Mouse (Mus musculus) cerebellum, adult 11 months (tissue): ENCODE data around the gene Mad1l1.

Experiments used
- DNase-seq: peaks from one replicate; pipeline ENCODE4 v3.0.0; 2022

Gene Mad1l1

DNA sequence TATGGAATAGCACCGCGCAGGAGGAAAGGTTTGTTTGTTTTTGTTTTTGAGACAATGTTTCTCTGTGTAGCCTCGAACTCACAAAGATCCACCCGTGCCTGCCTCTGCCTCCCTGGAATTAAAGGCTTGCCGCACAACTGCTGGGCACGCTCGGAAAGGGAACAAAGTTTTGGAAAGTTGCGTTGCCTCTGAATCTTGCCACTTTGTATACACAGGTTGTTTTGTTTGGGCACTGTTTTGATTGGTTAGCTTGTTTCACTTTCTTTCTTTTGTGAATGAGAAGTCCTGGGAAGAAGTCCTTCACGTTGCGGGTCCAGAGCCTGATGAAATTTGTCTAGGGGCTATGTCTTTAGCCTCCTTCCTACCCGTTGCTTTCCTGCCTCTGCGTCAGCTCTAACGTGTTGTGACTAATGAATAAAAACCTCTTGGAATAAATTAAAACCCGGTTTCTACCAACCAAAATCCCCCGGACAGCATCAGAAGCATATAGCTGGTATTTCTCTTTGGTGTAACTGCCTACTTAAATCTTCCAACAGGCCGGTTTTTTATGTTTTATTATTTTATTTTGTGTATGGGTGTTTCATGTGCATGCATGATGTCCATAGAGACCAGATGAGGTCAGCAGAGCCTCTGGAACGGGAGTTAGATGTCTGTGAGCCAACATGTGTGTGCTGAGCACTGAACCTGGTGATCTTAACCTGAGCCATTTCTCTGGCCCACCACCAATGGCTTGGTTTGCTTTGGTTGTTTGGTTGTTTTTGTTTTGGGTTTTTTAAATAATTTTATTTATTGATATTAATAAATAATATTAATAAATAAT is 614 bp upstream of the Mad1l1 start:
- no peak for DNase-seq

DNA sequence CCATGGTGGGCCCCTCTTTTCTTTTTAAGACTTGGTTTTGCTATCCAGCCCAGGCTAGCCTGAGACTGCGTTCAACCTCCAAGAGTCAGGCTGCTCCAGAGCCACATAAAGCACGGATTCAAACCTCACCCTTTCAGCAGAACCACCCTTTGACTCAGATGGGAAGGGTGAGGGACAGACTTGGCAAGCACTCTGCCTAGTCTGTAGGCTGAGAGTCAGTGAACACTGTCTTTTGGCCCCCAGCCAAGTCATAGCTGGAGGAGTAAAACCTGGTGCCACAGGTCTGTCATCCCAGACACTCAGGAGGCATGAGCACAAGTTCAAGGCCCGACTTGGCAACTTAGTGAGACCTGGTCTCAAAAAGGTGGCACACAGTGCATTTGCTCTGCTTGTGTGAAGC is 4.6 kb downstream of the Mad1l1 start:
- no peak for DNase-seq

DNA sequence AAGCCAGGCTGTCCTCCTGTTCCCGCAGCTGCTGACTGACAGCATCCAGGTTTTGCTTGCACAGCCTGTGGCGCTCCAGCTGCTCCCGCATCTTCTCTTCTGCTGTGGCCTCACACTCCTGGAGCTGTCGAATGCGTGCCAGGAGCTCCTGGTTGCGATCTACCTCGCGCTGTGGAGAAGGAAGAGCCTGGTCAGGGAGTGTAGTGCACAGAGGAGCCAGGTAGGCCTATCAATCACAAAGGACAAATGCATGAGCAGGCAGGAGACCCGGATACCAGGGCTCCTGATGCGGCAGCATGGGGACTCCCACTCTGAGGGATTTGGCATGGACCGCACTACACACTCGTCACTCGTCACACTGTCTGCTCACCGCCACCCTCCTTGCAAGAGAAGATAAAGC is 13.8 kb downstream of the Mad1l1 start:
- DNase-seq: no peak

DNA sequence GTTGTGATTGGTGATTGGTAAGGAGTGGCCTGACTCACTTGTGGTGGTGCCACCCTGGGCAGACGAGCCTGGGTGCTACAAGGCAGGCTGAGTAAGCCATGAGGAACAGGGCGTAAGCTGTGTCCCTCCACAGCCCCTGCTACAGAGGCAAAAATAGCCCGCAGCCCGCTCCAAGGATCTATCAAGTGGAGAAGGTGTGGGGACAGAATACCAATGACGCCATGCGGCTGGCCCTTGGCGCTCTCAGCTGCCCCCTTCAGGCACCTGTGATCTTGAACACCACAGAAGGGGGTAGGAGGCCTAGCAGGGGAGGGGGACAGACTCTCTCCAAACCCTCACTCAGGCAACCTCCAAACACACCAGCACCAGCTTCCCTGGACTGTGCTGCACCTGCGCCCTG is 15.3 kb downstream of the Mad1l1 start:
- no peak for DNase-seq

DNA sequence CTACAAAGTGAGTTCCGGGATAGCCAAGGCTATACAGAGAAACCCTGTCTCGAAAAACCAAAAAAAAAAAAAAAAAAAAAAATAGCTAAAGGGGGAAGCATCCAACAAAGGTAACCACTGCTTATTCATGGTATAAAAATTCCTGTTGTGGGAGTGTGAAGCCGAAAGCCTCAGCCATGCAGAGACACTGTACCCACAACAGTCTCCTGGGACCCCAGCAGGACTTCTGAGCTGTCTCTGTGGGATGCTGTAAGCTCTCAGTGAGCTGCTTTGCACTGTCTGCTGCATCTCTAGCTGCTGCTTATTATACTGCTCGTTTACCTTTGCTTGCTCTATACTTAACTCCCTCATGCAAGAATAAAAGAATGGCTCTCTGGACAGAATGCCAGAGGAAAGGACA is 23.1 kb downstream of the Mad1l1 start:
- no peak for DNase-seq

DNA sequence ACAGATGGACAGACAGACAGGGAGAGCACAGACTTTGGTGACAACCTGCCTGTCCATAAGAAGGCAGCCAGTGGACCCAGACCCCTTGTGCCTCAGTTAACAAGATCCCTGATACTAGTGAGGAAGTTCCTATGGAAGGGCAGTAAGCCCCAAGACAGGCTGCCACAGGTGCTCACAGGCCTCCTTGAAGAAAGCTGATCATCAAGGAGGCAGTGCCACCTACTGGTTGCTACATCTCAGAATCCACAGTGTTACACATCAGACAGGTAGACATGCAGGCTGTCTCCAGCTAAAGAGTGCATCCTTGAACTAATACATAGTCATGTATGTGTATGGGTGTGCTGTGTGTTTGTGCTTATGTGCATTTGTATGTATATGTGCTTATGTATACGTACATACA is 29.2 kb downstream of the Mad1l1 start:
- DNase-seq: peak; percentile 32

DNA sequence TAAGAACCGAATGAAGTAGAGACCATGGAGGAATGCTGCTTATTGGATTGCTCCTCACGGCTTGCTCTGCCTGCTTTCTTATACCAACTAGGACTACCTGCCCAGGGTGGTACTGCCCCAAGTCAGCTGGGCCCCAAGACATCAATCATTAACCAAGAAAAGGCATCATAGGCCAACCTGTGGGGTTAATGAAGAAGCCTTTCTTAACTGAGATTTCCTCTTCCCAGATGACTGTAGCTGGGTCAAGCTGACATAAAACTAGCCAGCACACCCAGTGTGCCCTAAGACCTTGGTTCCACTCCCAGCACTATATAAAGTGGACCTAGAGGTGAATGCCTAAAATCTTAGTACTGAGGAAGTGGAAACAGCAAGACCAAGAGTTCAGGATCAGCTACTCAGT is 32.2 kb downstream of the Mad1l1 start:
- no peak for DNase-seq

DNA sequence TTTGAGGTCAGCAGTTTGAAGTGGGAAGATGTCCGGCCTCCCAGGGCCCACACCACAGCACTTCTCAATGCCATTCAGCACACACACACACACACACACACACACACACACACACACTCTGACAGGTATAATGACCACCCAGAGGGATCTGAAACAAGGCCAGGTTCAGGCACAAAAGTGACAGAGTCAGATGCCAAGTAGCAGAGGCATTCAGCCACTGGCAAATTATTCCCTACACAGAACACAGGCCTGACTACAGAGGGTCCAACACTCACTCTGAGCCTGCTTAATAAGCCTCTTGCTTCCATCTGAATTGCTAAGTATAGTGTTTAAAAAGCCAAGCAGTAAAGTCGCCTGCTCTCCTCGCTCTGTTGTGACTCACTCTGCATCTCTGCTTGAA is 33.1 kb downstream of the Mad1l1 start:
- DNase-seq: no peak

DNA sequence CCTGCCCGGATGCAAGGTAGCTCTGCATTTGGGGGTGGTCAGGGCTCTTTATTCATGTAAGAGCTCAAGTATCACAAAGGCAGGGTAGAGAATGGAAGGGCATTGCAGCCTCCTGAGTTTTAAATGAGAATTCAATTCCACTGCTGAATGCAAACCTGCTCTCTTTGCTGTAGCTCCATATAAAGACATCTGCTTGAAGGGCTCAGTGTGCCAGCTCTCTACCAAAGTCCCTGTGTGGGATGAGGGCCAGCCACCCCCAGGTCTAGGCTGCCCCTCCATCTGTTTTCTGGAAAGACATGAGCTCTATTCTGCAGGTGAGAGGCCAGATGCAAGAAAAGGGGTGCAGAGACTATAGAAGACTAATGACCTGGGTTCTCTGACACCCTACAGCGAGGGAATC is 36.6 kb downstream of the Mad1l1 start:
- DNase-seq: no peak

DNA sequence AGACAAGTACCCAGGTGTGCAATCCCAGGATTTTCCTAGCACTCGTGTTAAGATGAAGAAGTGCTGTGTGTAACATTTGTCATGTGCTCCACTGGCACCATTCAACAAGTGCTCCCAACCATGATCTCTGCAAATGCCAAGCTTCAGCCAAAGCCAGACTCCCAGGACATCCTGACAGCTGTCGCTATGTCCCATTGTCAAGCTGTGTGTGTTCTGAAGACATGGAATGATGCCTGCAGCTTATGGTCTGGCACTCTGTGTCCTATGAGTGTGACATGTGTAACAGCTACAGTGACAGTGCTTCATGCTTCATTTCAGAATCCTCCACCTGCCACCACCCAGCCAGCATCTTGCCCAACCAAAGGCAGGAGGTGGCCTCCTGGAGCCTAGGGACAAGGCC is 37.3 kb downstream of the Mad1l1 start:
- DNase-seq: no peak

DNA sequence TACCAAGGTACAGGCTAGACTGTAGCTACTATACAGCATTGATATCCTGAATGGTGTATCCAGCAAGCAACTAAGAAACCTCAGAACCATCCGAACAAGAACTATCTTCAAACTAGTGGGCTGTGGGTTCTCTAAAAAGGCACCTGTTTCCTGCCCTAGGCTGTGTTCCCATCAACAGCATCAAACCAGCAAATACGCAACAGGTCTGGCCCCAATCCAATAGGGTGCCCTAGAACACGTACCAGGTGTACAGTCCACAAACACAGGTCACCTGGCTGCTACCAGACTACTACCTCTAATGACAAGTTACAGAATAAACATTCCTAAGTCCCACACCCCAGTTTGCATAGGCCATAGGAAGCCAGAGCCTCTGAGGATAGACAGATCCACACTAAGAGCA is 38.5 kb downstream of the Mad1l1 start:
- DNase-seq: no peak

DNA sequence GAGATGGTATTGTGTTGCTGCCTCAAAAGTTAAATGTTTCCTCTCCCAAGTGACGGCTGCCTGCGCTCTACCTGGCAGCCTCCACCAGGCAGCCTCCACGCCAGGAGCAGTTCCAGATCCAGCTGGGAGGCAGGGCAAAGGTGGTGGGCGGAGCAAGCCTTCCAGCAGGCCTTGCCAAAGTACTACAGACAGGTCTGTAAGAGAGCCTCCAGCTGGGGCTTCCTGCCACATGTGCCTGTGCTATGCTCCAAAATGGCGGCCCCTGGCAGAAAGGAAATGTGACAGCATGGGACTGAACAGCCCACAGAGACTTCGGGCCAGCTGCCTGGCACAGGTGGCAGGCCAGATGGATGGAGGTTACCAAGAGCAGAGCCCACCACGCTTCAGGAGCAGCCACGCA is 39.0 kb downstream of the Mad1l1 start:
- peak; percentile 22 for DNase-seq

DNA sequence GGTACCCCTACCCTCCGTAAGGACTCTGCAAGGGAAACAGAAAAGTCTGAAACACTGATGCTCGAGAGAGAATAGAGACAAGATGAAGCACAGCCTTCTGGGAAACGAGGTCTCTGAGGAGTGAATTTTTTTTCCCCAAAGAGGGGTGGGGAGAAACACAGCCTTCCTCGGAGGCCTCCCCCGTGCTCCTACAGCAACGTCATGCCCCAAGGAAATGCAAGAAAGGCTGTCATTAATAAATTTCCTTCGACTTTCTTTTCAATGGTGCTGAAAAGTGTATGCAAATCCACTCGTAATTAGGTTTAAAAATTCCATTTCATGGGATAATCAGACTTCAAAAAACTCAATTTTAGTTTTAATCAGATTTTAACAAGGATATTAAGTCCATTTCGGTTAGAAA is 41.1 kb downstream of the Mad1l1 start:
- no peak for DNase-seq

DNA sequence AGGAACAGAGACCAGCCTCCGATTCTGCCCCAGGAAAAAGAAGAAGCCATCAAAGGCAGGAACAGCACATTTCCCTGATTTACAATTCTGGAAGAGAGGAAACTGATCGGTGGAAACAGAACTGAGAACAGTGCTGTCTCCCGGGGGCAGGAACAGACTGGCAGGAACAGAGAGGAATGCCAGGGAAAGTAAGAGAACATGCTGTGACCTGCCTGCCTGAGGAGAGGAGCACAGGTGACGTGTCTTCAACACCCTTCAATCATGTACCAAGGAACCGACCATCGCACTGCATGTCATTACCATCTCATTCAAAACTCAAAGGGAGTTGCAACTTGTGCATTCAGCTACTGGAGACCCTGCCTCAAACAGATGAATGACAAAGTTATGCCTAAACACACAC is 44.6 kb downstream of the Mad1l1 start:
- DNase-seq: no peak

DNA sequence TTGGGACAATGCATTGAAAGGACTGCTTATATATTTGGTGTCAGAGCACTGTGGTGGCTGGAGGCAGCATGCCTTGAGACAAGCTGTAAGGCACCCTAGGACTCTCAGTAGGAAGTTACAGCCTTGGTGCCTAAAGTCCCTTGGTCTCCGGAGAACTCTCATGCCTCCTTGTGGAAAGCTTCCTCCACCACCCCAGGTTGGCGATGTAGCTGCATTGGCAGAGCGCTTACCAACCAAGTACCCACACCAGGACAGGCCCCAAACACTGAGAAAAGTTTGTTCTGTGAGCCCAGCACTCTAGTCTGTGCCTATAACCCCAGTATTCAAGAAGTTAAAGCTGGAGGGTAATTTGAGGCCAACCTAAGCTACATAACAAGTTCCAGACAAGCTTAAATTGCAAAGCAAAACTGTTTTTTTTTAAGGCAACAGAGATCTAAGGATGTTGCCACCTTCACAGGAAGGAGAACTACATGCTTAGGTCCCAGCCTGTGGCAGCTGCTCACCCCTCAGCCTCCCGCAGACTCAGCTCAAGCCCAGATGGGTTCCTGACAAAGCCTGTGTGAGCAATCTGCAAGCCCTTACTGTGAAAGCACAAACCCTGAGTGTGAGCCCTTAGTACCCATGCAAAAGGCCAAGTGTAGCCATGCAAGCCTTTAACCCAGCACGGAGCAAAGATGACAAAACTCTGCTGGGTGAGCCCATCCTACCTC is 50.2 kb downstream of the Mad1l1 start:
- no peak for DNase-seq

DNA sequence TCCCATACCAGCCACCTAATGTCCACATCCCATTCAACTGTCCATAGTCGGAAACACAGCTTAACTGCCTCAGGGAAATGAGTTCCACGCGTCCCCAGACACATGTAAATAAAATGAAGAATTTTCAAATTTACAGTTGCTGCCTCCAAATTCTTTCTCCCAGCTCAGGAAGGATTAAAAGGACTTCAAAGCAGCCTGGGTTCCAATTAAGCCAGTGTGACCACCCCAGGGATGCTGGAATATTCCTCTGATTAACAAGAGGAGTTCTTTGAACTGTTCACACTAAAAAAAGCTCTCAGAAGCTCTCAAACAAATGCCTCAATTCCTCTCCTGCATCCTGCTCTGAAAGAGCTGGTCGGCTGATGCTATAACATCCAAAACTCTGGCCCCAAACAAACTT is 53.0 kb downstream of the Mad1l1 start:
- no peak for DNase-seq

DNA sequence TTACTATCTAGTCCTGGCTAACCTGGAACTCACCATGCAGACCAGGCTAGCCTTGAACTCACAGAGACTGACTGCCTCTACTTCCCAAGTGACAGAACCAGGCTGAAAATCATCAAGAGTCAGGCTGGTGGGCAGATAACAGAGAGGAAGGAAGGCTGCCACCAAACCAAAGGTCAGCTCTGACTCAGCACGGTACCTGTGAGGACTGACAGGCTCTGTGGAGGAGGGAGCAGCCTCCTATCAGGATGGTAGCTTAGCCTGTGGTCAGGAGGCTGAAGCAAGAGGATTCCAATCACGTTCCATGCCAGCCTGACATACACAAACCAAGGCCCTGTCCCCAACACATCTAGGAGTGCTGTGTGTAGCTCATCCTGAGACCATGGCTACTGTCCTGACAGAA is 54.3 kb downstream of the Mad1l1 start:
- DNase-seq: no peak

DNA sequence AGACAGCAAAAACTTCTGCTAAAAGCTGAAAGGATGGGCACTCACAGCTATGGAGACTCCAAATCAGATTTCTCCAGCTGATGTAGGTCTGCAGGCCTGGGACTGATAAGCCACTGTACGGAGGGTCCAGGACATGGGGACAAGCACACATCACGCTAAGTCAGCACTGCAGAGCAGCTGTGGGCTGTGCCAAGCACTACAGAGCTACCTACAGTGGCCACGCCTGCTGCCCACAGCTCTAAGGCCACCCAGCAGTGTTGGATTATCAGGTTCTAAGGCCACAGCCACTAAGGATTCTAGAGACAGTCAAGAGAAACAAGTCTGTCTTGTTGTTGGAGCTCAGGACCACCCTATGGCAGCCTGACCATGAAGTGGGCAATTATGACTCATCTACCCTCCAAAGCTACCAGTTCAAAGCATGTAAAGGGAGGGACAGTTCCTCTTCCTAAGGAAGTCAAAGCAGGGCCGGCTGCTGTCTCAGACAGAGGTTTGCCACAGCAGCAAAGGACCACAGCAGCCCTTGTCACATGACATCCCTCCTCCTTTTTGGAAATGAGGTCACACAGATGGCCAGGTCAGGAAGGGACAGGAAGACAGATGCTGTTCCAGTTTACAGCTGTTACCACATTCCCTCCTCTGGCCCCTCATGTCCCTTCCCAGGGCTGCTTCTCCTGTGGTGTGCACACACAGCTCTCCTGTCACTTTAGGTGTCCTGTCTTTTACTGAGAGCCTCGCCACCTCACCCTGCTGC is 56.4 kb downstream of the Mad1l1 start:
- no peak for DNase-seq

DNA sequence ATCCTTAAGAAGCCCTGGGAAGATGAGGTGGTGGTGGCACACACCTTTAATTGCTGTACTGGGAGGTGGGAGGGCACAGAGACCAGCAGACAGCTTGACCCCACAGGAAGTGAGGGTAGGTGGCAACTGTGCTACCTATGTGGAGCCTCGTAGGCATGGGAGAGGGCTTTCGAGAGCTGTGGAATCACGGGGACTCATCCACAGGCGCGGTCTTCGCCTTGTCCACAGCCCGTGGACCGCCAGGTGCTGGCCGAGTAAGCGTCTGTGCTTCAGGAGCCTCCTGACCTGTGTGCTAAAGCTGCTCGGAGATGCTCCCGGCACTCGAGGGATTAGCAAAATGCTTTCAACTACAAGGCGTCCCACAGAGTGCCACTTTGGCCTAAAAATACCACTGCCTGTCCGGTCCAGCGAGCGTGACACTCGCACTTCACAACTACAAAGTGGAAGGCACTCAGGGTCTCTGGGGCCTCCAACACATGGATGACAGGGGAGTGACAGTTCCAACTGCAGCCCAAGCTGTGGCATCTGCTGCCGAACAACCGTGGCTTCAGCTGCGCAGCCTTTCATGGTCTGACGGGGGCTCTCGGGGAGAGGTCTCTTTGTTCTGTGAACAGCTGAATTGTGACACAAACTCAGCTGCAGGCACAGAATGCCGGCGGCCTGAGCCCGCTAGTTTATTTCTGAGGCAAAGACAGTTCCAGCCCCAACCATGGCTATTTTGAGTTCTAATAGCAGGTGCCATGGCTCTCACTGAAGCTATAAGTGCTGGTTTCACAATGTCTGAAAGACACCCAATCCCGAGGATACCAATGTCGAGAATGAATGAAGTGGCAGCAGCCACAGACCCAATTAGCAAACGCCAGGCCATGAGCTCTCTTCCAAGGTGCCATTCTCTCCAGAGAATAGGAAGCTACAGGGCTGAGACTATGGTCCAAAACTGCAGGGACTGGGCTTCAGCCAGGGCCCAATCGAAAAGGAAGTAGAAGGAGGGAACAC is 57.3 kb downstream of the Mad1l1 start:
- no peak for DNase-seq

DNA sequence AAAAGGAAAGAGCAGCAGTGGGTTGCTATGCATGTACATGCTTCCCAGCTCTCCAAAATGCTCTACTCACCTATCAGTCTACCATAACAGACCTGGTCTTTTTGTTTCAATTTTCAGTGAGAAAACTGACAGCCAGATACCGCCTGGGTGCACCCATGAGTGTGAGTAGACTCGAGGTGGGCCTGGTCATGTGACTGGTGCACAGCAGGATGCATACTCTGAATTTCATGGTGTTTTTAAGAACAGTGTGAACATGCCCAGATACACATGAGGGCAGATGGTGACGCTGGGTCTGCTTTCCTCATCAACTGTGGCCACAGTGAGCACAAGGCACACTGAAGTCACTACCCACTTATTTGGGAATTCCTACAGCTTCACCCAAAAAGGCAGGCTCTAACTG is 59.0 kb downstream of the Mad1l1 start:
- no peak for DNase-seq

DNA sequence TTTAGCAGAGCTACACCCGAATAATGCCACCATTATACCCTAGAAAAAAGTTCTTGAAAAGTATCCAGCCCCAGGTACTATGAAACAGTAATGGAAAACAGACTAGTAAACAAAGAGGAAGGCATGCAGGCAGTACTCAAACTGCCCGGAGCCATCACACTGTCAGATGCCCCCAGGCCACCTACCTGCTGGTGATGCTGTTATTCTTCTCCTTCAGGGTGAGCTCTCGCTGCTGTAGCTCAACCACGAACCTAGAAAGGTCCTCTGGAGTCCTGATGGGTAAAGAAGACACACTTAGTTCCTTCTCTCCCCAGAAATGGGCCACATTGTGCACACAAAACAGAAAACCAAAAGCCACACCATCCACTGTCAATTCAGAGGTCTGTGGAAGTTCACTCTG is 60.0 kb downstream of the Mad1l1 start:
- DNase-seq: no peak

DNA sequence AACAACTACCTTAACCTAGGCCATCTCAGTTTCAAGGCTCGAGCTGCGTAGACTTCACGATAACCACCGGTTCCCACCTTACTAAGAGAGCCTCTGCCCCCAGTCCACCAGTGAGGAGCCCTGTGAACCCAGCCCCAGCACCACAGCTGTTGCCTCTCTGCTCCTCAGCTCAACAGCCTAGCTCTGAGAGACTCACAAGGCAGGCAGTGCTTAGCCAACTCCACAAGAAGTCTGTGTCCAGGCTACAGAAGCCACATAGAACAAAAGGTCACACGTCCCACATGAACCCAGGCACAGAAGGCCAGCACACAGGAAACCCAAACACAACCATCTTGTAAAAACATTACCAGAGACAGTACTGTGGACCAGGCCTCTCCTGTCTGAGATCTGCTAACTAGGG is 62.7 kb downstream of the Mad1l1 start:
- DNase-seq: no peak

DNA sequence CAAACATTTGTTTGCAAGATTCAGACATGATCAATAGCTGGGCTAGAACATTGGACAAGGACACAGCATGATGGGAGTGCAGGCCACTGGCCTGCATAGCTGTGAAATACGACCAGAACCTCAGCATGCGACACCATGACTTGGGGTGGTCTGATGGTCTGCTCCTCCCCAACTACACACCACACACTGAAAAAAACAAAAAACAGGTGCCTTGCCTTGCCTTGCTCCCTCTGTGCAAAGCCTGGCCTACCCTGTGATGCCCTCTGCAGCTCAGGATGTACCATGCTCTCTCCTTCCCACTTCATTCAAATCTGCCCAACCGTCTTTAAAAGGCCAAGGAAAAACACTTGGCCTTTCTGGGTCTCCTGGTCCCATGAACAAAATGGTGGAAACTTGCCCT is 63.3 kb downstream of the Mad1l1 start:
- DNase-seq: no peak
